Mouse (Mus musculus) MEL (cell line): ENCODE data around the gene Leo1.

Experiments used
- CTCF ChIP-seq, 3 experiments: IDR thresholded peaks in 2 of 3; conservative IDR thresholded peaks in 1 of 3; 2 replicates each; pipeline ENCODE4 v1.5.1; 2011 to 2012; ENCODE audit warnings: low read length in 3 of 3, low read depth in 2 of 3, mild to moderate bottlenecking in 2 of 3, improper control_type of control experiment in 1 of 3, inconsistent platforms in 1 of 3, mixed read lengths in 1 of 3, moderate library complexity in 1 of 3; ENCODE audit not compliant: control insufficient read depth in 1 of 3, insufficient read depth in 1 of 3, poor library complexity in 1 of 3, severe bottlenecking in 1 of 3
- E2F4 ChIP-seq: IDR thresholded peaks from 2 replicates; pipeline ENCODE4 v1.6.1; 2011; ENCODE audit warnings: low read depth, low read length, improper control_type of control experiment, borderline replicate concordance
- EP300 ChIP-seq, 2 experiments: IDR thresholded peaks; 2 replicates each; pipeline ENCODE4 v1.6.1; 2011; ENCODE audit warnings: improper control_type of control experiment in 2 of 2, low read length in 2 of 2, low read depth in 1 of 2, mild to moderate bottlenecking in 1 of 2
- MAFK ChIP-seq: IDR thresholded peaks from 2 replicates; pipeline ENCODE4 v1.6.1; 2011; ENCODE audit warnings: low read depth, mild to moderate bottlenecking, low read length, improper control_type of control experiment, borderline replicate concordance
- MYC ChIP-seq: IDR thresholded peaks from 2 replicates; pipeline ENCODE4 v1.6.1; 2011; ENCODE audit warnings: low read depth, mild to moderate bottlenecking, low read length, improper control_type of control experiment, moderate library complexity
- POLR2A ChIP-seq, 2 experiments: IDR thresholded peaks; 2 replicates each; pipeline ENCODE4 v1.6.1; 2011 to 2012; ENCODE audit warnings: low read length in 2 of 2, mild to moderate bottlenecking in 2 of 2, control low read depth in 1 of 2, improper control_type of control experiment in 1 of 2, low read depth in 1 of 2, moderate library complexity in 1 of 2; ENCODE audit not compliant: control insufficient read depth in 1 of 2, insufficient read depth in 1 of 2, poor library complexity in 1 of 2
- TAL1 ChIP-seq: IDR thresholded peaks from 2 replicates; pipeline ENCODE4 v1.6.1; 2012; ENCODE audit warnings: mild to moderate bottlenecking, inconsistent platforms, low read length, moderate library complexity, mixed read lengths
- USF1 ChIP-seq: IDR thresholded peaks from 2 replicates; pipeline ENCODE4 v1.6.1; 2014; ENCODE audit warnings: low read depth, mild to moderate bottlenecking, inconsistent platforms, low read length, improper control_type of control experiment, moderate library complexity

- TF ChIP-seq USF1 = no peak
- no peak for TF ChIP-seq CTCF (IDR thresholded peaks at IDR 0.05 in 2 of 3, conservative IDR thresholded peaks at IDR 0.05 in 1 of 3; ENCODE audit: control insufficient read depth in 1 of 3, insufficient read depth in 1 of 3, low read depth in 2 of 3, low read length in 3 of 3, poor library complexity in 1 of 3, severe bottlenecking in 1 of 3)
- TF ChIP-seq EP300 (IDR thresholded peaks at IDR 0.05; ENCODE audit: low read depth in 1 of 2, low read length in 2 of 2) = no peak
- no peak for TF ChIP-seq POLR2A (IDR thresholded peaks at IDR 0.05; ENCODE audit: control insufficient read depth in 1 of 2, insufficient read depth in 1 of 2, low read depth in 1 of 2, low read length in 2 of 2, poor library complexity in 1 of 2)
- no peak for TF ChIP-seq MAFK
- no peak for TF ChIP-seq TAL1
- no peak for TF ChIP-seq MYC
- no peak for TF ChIP-seq E2F4
Observed at GRCm38 (mm10) chr9:75435291-75435690, 6.0 kb upstream of the Leo1 start.
